Mouse (Mus musculus) lung, adult 2 months (tissue): ENCODE results near the gene Aebp1.

Experiments used
- CTCF ChIP-seq: fragments of 200-500 bp; IDR thresholded peaks from 2 replicates; pipeline ENCODE4 v1.5.1; 2011; ENCODE audit warnings: mild to moderate bottlenecking, low read length, control low read depth; ENCODE audit not compliant: insufficient read depth
- POLR2A ChIP-seq: fragments of 200-500 bp; IDR thresholded peaks from 2 replicates; pipeline ENCODE4 v1.6.1; 2011; ENCODE audit warnings: low read depth, mild to moderate bottlenecking, control low read depth, low read length, borderline replicate concordance; ENCODE audit errors: extremely low read depth

DNA sequence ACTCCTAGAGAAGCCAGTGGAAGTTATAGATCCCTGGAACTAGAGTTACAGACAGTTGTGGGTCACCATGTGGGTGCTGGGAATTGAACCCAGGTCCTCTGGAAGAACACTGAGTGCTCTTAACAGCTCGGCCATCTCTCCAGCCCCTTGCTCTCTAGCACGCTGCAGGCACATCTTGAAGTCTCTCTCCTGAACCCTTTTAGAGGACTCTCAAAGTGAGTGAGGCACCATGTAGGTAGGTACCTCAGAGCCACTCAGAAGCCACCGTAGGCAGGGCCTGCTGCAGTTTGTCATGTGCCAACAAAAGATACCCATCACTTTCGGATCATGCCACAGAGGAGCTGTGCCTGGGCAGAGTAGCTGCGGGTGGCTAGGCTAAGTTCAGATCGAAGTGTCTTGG is 43.1 kb downstream of the Aebp1 start:
- no peak for TF ChIP-seq CTCF
- no peak for TF ChIP-seq POLR2A
